Mouse (Mus musculus): ENCODE data around the gene Gm11757.
"Not testable (repeated sequence)": the region's sequence is repeated elsewhere in the genome, so short reads cannot be mapped to it uniquely, and the experiment has no call there.

Gm11757 gene

DNA sequence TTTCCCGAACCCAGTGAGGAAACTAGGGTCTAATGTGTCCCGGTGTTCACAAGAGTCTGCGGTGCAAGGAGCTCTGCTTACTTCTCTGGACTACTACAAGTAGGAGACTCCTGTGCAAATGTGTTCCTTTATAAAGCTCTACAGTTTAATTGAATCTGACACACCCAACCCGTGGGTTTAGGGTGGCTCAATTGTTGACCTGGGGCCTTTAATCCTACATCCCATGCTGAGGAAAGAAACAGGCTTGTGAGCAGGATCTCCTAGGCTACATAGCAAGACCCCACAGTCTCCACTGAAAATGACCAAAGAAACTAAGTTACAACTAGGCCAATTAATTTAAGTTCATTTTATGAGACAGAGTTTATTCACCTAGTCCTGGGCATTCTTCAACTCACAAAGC is at the start of gene Gm11757:
Gene Gm11757, minus strand, starts transcription at position 101 of the 400 bp plus-strand sequence.
- DNase-seq (ENCODE audit: low read depth, low spot score), result not testable (repeated sequence)

DNA sequence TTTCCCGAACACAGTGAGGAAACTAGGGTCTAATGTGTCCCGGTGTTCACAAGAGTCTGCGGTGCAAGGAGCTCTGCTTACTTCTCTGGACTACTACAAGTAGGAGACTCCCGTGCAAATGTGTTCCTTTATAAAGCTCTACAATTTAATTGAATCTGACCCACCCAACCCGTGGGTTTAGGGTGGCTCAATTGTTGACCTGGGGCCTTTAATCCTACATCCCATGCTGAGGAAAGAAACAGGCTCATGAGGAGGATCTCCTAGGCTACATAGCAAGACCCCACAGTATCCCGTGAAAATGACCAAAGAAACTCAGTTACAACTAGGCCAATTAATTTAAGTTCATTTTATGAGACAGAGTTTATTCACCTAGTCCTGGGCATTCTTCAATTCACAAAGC is 29.7 kb upstream of the Gm11757 start, which contains the start of gene Gm11756:
Gene Gm11756, minus strand, starts transcription at position 101 of the 400 bp plus-strand sequence.
- not testable (repeated sequence) for DNase-seq (ENCODE audit: low read depth, low spot score)

DNA sequence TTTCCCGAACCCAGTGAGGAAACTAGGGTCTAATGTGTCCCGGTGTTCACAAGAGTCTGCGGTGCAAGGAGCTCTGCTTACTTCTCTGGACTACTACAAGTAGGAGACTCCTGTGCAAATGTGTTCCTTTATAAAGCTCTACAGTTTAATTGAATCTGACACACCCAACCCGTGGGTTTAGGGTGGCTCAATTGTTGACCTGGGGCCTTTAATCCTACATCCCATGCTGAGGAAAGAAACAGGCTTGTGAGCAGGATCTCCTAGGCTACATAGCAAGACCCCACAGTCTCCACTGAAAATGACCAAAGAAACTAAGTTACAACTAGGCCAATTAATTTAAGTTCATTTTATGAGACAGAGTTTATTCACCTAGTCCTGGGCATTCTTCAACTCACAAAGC is 14.9 kb upstream of the Gm11757 start, which contains the start of gene Gm13871:
Gene Gm13871, minus strand, starts transcription at position 101 of the 400 bp plus-strand sequence.
- not testable (repeated sequence) for DNase-seq (ENCODE audit: low read depth, low spot score)

DNA sequence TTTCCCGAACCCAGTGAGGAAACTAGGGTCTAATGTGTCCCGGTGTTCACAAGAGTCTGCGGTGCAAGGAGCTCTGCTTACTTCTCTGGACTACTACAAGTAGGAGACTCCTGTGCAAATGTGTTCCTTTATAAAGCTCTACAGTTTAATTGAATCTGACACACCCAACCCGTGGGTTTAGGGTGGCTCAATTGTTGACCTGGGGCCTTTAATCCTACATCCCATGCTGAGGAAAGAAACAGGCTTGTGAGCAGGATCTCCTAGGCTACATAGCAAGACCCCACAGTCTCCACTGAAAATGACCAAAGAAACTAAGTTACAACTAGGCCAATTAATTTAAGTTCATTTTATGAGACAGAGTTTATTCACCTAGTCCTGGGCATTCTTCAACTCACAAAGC is 14.7 kb downstream of the Gm11757 start, which contains the start of gene Gm11758:
Gene Gm11758, minus strand, starts transcription at position 101 of the 400 bp plus-strand sequence.
- not testable (repeated sequence) for DNase-seq (ENCODE audit: low read depth, low spot score)
